Mouse (Mus musculus) embryonic facial prominence, embryonic 11.5 days (tissue): ENCODE results near the gene Adi1. TPM values are rescaled to one million over a fixed set of nuclear protein-coding genes. Genes with fewer than 3 reads are reported as not detected.

ENCODE experiments used
- ATAC-seq: fragments of 200-750 bp; cut with Nextera tagmentation; replicated peaks from 2 replicates; pipeline ENCODE4 v1.8.0; 2017; ENCODE audit warnings: low read depth; ENCODE audit not compliant: insufficient number of reproducible peaks, low FRiP score, low TSS enrichment
- DNase-seq: peaks from one replicate; pipeline ENCODE4 v3.0.0-alpha.2; 2015; ENCODE audit warnings: low spot score
- H3K27ac ChIP-seq: fragments of 300-500 bp; sonication (generic); replicated peaks from 2 replicates; pipeline ENCODE4 v1.5.1; 2014; ENCODE audit warnings: mild to moderate bottlenecking, low read depth, low read length, control low read depth
- H3K27me3 ChIP-seq: fragments of 300-500 bp; sonication (generic); 2 replicates; pipeline ENCODE4 v1.6.1; 2014; ENCODE audit warnings: mild to moderate bottlenecking, low read length, moderate library complexity, mixed read lengths; ENCODE audit not compliant: control insufficient read depth, insufficient read depth
- H3K36me3 ChIP-seq: fragments of 300-500 bp; sonication (generic); replicated peaks from 2 replicates; pipeline ENCODE4 v1.6.1; 2014; ENCODE audit warnings: low read depth, mild to moderate bottlenecking, low read length, moderate library complexity, mixed read lengths; ENCODE audit not compliant: control insufficient read depth, insufficient read depth
- H3K4me1 ChIP-seq: fragments of 300-500 bp; sonication (generic); 2 replicates; pipeline ENCODE4 v1.6.1; 2014; ENCODE audit warnings: low read length, mixed read lengths; ENCODE audit not compliant: control insufficient read depth, insufficient read depth
- H3K4me2 ChIP-seq: fragments of 300-500 bp; sonication (generic); 2 replicates; pipeline ENCODE4 v1.6.1; 2014; ENCODE audit warnings: low read depth, mild to moderate bottlenecking, control low read depth, low read length, moderate library complexity
- H3K4me3 ChIP-seq: fragments of 300-500 bp; sonication (generic); 2 replicates; pipeline ENCODE4 v1.5.1; 2014; ENCODE audit warnings: low read depth, low read length, control low read depth
- H3K9ac ChIP-seq: fragments of 300-500 bp; sonication (generic); replicated peaks from 2 replicates; pipeline ENCODE4 v1.6.1; 2014; ENCODE audit warnings: mild to moderate bottlenecking, control low read depth, low read length
- H3K9me3 ChIP-seq: fragments of 300-500 bp; sonication (generic); replicated peaks from 2 replicates; pipeline ENCODE4 v1.6.1; 2016; ENCODE audit warnings: mild to moderate bottlenecking, low read length, inconsistent platforms, mixed read lengths; ENCODE audit not compliant: control insufficient read depth
- WGBS: fragments of 180-500 bp; shearing (Covaris S2); extraction: QIAGEN DNeasy Blood & Tissue Kit; methylation state at CpG from one replicate; pipeline ENCODE4 v1.1.7; 2014; 5-methylcytosine and 5-hydroxymethylcytosine counted together
- polyA plus RNA-seq: library from polyadenylated mRNA; unstranded; fragments of >200 nt; fragmentation: Nextera tagmentation; extraction: Ambion mirVana; gene quantifications from 2 replicates; pipeline ENCODE4 v1.2.1, GENCODE M21; 2014

The Adi1 gene
- polyA plus RNA-seq, 1 experiment from 2014 or later: 71.9 TPM

DNA sequence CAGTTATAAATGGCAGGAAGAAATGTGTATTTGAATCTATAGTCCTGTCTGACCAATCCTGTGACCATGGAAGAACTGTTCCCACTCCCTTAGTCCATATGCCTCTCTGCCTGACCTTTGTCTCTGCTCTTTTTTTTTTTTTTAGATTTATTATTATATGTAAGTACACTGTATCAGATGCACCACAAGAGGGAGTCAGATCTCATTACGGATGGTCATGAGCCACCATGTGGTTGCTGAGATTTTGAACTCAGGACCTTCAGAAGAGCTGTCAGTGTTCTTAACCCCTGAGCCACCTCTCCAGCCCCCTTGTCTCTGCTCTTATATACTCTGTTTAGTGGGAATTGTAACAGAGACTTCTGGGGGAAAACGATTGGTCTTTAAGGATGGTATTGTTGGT lies 36.3 kb upstream of the Adi1 start:
- H3K4me3 ChIP-seq: no peak overlapping the region
- H3K27me3 ChIP-seq: no peaks in the 10 kb centered on the region
- DNase-seq (no peak), ATAC-seq (no peak)
- H3K27ac ChIP-seq: no peak overlapping the region
- peaks cover 6% of the 10 kb centered on the region; the same call in 1 of the 2 replicates for H3K4me1 ChIP-seq
- WGBS: 73% methylated on average over 2 of the region's 2 CpGs
- peaks cover 3% of the 10 kb centered on the region for H3K36me3 ChIP-seq
- H3K9me3 ChIP-seq: no peaks in the 10 kb centered on the region
- no peak overlapping the region for H3K9ac ChIP-seq
- H3K4me2 ChIP-seq: no peak overlapping the region

DNA sequence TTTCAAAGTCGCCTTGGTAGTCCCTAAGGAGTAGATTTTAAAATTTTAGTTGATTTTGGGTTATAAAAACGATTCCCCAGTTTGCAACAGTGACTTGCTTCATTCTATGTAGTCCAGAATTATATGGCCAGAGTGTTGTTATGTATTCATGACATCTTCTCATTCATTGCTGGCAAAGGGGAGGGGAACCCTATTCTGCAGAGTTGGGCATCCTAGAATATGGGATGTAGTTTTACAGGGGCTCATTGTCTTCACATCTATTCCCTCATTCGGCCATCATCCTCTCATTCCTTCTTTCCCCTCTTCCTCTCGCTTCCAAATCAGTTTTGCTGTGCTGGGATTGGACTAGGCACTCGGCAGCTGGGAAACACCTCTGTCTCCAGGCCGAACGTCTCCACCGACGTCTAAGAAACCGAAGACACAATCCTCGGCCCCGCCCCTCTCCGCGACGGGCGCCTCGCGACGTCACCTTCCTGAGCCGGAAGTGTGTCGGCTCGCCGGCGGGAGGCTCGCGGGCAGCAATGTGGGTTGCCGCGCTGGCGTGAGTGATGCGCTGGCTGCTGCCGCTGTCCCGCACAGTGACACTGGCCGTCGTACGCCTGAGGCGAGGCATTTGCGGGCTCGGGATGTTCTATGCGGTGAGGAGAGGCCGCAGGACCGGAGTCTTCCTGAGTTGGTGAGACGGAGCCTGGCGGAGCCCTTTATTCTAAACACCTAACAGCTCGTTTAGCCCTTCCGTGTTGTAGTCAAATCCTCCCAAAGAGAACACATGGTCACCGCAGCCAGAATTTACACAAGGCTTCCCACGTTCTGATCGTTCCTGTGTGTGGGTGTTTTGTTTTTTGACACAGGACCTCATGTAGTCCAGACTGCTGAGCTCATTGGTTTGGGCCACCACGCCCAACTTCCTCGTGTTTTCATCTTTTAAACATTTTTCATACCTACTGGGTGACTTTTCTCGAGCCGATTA lies 25.6 kb upstream of the Adi1 start, which contains the start of gene Rnaseh1:
Rnaseh1 (plus strand) TSS at position 462 of the 970 bp plus-strand sequence.
- peak within 1 kb of the TSS; percentile 71 for H3K4me3 ChIP-seq
- no peaks in the 10 kb centered on the region for H3K36me3 ChIP-seq
- H3K4me2 ChIP-seq: peak within 1 kb of the TSS; percentile 69
- H3K27ac ChIP-seq: peak within 1 kb of the TSS; percentile 56; the same call in 1 of the 2 replicates
- no peaks in the 10 kb centered on the region for H3K27me3 ChIP-seq
- peak; percentile 95 for DNase-seq
- WGBS: 1% methylated on average over 52 of the region's 52 CpGs
- H3K9me3 ChIP-seq: no peaks in the 10 kb centered on the region
- H3K9ac ChIP-seq: peak within 1 kb of the TSS; percentile 79
- H3K4me1 ChIP-seq: no peaks in the 10 kb centered on the region; the same call in 1 of the 2 replicates
- ATAC-seq: peak; percentile 90

DNA sequence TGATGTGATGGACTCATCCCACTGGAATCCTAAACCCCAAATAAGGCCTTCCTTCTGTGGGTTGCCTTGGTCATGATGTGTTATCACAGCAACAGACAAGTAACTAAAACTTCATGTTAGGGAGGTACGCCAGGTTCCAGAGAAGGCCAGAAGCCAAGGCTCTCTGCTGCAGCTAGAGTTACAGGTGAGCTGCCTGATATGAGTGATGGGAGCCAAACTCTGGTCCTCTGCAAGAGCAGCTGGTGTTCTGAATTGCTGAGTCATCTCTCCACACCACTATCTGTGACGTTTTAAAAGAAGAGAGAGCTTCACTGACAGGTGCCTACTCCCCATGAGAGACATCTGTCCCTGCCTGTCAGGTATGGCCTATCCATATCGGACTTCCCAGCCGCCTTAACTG lies 12.4 kb upstream of the Adi1 start:
- Histone ChIP-seq H3K4me1 (no peaks in the 10 kb centered on the region), H3K9ac (no peak overlapping the region), H3K36me3 (peaks cover 2% of the 10 kb centered on the region; the same call in 1 of the 2 replicates), H3K9me3 (no peaks in the 10 kb centered on the region), H3K4me3 (no peak overlapping the region), H3K4me2 (no peak overlapping the region), H3K27ac (no peak overlapping the region), H3K27me3 (no peaks in the 10 kb centered on the region)
- ATAC-seq (no peak), DNase-seq (no peak)
- 86% methylated on average over 4 of the region's 4 CpGs for WGBS

DNA sequence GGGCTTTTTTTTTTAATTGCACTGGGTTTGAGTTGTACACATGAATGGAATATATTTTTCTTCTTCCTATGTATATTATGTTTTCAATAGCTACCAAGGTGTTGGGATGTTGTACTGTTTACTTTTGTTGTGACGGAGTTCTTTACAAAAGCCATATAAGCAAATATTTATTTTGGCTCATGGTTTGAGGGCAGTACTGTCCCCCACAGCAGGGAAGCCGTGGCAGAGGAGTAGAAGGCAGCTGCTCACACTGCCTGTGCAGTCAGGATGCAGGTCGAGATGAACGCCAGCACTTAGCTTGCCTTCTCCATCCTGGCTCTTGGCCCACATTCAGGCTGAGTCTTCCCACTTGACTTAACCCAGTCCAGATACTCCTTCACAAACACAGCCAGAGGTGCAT lies 8.3 kb upstream of the Adi1 start:
- H3K9ac ChIP-seq: no peak overlapping the region
- DNase-seq: no peak
- no peaks in the 10 kb centered on the region for H3K9me3 ChIP-seq
- H3K4me3 ChIP-seq: no peak overlapping the region
- no peaks in the 10 kb centered on the region for H3K36me3 ChIP-seq
- ATAC-seq: no peak
- no peak overlapping the region for H3K4me2 ChIP-seq
- H3K4me1 ChIP-seq: no peaks in the 10 kb centered on the region
- no peaks in the 10 kb centered on the region for H3K27me3 ChIP-seq
- 70% methylated on average over 4 of the region's 4 CpGs for WGBS
- no peak overlapping the region for H3K27ac ChIP-seq

DNA sequence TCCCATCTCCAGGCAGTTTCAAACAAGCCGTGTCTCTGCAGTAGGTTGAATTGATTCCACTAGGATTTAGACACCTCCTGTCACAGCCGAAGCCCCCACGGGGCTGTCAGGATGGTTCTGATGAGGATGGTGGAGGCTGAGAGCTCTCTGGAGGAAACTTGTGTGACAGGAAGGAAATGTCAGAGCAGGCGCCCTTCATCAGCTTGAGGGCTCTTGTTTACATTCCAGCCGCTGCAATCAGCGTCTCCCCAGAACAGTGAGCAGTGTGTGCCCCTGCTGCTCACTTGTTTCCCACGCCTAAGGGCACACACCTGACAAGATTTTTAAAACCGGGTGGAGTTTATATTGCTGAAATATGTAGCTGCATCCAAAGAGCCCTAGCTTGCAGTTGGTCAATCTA lies 7.7 kb upstream of the Adi1 start:
- no peak overlapping the region for H3K4me2 ChIP-seq
- DNase-seq: peak; percentile 41

DNA sequence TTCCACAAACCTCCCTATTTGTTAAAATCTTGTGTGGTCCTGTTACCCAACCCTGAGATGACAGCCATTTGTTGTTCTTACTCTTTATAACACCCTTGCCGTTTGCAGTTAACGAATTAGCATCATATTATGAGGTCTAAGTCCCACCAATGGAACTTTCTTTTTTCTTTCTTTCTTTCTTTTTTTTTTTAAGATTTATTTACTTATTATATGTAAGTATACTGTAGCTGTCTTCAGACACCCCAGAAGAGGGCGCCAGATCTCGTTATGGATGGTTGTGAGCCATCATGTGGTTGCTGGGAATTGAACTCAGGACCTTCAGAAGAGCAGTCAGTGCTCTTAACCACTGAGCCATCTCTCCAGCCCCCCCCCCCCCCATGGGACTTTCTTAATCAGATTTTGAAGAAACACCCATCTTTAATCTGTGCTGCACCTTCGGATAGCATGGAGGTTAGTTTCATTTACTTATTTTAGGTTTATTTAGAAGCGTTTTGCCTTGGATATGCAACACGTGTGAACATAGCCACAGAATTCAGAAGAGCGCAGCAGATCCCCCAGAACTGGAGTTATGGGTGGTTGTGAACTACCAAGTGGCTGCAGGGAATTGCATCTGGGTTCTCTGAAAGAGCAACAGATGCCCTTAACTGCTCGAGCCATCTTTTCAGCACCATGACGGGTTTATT lies 852 bp upstream of the Adi1 start:
- WGBS: 85% methylated on average over 10 of the region's 10 CpGs
- Histone ChIP-seq H3K27me3 (no peaks in the 10 kb centered on the region), H3K4me2 (no peak overlapping the region; the same call in 1 of the 2 replicates), H3K4me1 (no peaks in the 10 kb centered on the region; the same call in 1 of the 2 replicates), H3K4me3 (0 out of 2 replicates have a peak overlapping the region, but pooled peaks have one; percentile 37), H3K9ac (no peak overlapping the region), H3K36me3 (no peaks in the 10 kb centered on the region), H3K9me3 (no peaks in the 10 kb centered on the region), H3K27ac (no peak overlapping the region)
- ATAC-seq: no peak
- no peak for DNase-seq

More for the DNA sequence above, 7.7 kb upstream of the Adi1 start:
- H3K9me3 ChIP-seq: no peaks in the 10 kb centered on the region
- no peak overlapping the region for H3K4me3 ChIP-seq
- H3K36me3 ChIP-seq: no peaks in the 10 kb centered on the region
- no peak for ATAC-seq
- 27% methylated on average over 8 of the region's 8 CpGs for WGBS
- no peaks in the 10 kb centered on the region for H3K4me1 ChIP-seq
- no peaks in the 10 kb centered on the region for H3K27me3 ChIP-seq
- H3K9ac ChIP-seq: no peak overlapping the region
- no peak overlapping the region for H3K27ac ChIP-seq

DNA sequence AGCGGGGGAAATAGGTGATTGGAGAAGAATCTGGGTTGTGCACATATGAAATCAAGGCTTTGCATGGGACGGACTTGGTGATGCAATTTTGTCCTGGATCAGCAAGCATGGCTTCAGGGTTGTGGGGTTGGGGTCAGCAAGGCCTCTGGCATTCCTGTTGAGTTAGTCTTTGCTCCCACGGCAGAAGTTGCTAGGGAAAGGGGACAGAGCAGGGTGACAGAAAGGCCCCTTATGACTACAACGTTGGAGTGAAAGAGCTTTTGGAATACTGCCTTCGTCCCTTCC lies 836 bp downstream of the Adi1 start:
- H3K36me3 ChIP-seq: no peaks in the 10 kb centered on the region
- 62% methylated on average over 5 of the region's 5 CpGs for WGBS
- no peaks in the 10 kb centered on the region for H3K9me3 ChIP-seq
- no peaks in the 10 kb centered on the region for H3K27me3 ChIP-seq
- H3K4me1 ChIP-seq: no peaks in the 10 kb centered on the region; the same call in 1 of the 2 replicates
- H3K9ac ChIP-seq: peak overlapping the region; percentile 52
- peak overlapping the region; percentile 47 for H3K4me2 ChIP-seq
- ATAC-seq (no peak), DNase-seq (no peak)
- peak overlapping the region; percentile 36 for H3K27ac ChIP-seq
- peak overlapping the region; percentile 37 for H3K4me3 ChIP-seq

DNA sequence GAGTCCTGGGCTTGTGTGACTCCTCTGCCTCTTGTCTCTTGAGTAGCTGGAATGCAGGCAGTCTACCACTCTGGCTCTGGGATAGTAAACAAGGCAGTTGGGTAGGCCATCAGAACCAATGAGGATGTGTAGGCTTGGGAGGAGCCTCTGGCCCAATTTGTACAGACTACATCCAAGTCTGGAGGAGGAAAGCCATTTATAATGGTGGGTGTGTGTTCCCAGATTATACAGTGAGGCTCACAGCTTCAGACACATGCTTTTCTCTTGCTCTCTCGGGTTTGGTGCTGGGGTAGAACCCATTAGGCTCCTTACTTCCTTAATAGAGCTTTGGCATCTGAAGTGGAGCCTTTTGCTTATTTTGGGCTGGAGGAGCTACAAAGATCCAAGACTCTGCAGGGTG lies 9.6 kb downstream of the Adi1 start:
- no peak overlapping the region for H3K27ac ChIP-seq
- H3K4me2 ChIP-seq: no peak overlapping the region
- H3K9ac ChIP-seq: no peak overlapping the region
- no peaks in the 10 kb centered on the region for H3K9me3 ChIP-seq
- H3K4me1 ChIP-seq: no peaks in the 10 kb centered on the region
- DNase-seq (no peak), ATAC-seq (no peak)
- 74% methylated on average over 1 of the region's 1 CpGs for WGBS
- H3K4me3 ChIP-seq: no peak overlapping the region
- no peaks in the 10 kb centered on the region for H3K27me3 ChIP-seq
- H3K36me3 ChIP-seq: no peaks in the 10 kb centered on the region
